Mouse (Mus musculus) heart, adult 18-20 months (tissue): ENCODE measurements at regions not wholly inside any gene's neighbourhood (a gene's known extent, or its start where the extent isn't known, plus 50 kb on each side); places are given as distances from the start of the nearest gene placed in this dataset.

Experiments used
- DNase-seq, 2 experiments: peaks; one replicate each; pipeline ENCODE4 v3.0.0; 2021 to 2022; ENCODE audit warnings: mixed read lengths in 1 of 2

- no peak for DNase-seq
Measured at GRCm38 (mm10) chr5:120315116-120315515, 116.4 kb upstream of the Lhx5 start.

- DNase-seq: no peak
Measured at GRCm38 (mm10) chr5:120318951-120319350, 112.5 kb upstream of the Lhx5 start.

- no peak for DNase-seq
Measured at GRCm38 (mm10) chr5:120322031-120322731, 109.3 kb upstream of the Lhx5 start.

- no peak for DNase-seq
Measured at GRCm38 (mm10) chr5:120322732-120323316, 108.7 kb upstream of the Lhx5 start.

GRCm38 (mm10) chr5:120324111-120324510 lies 107.4 kb upstream of the Lhx5 start:
- no peak for DNase-seq

GRCm38 (mm10) chr5:120325386-120325910 lies 106.1 kb upstream of the Lhx5 start:
- DNase-seq: no peak

- no peak for DNase-seq
Measured at GRCm38 (mm10) chr5:120332030-120332429, 99.5 kb upstream of the Lhx5 start.

- no peak for DNase-seq
Measured at GRCm38 (mm10) chr5:120339162-120339561, 92.3 kb upstream of the Lhx5 start.

GRCm38 (mm10) chr5:120340696-120341231 lies 90.7 kb upstream of the Lhx5 start:
- DNase-seq: no peak

GRCm38 (mm10) chr5:120350461-120350860 lies 81.0 kb upstream of the Lhx5 start:
- no peak for DNase-seq

GRCm38 (mm10) chr5:120351827-120352226 lies 79.7 kb upstream of the Lhx5 start:
- DNase-seq: no peak

GRCm38 (mm10) chr5:120353657-120354056 lies 77.8 kb upstream of the Lhx5 start:
- no peak for DNase-seq

- no peak for DNase-seq
Measured at GRCm38 (mm10) chr5:120356950-120357349, 74.5 kb upstream of the Lhx5 start.

GRCm38 (mm10) chr5:120358084-120358690 lies 73.3 kb upstream of the Lhx5 start:
- DNase-seq: no peak

GRCm38 (mm10) chr5:120365950-120366467 lies 65.5 kb upstream of the Lhx5 start:
- DNase-seq: no peak

GRCm38 (mm10) chr5:120368797-120369196 lies 62.7 kb upstream of the Lhx5 start:
- no peak for DNase-seq

- no peak for DNase-seq
Measured at GRCm38 (mm10) chr5:120371176-120371819, 60.2 kb upstream of the Lhx5 start.

GRCm38 (mm10) chr5:120373426-120373825 lies 58.1 kb upstream of the Lhx5 start:
- no peak for DNase-seq
